Mouse (Mus musculus): ENCODE results near the gene Trim28. TPM values are rescaled to one million over a fixed set of nuclear protein-coding genes. Genes with fewer than 3 reads are reported as not detected.

Gene Trim28
- total and polyA plus RNA-seq, 2 experiments from 2014 or later = 69.9 to 309 TPM

DNA sequence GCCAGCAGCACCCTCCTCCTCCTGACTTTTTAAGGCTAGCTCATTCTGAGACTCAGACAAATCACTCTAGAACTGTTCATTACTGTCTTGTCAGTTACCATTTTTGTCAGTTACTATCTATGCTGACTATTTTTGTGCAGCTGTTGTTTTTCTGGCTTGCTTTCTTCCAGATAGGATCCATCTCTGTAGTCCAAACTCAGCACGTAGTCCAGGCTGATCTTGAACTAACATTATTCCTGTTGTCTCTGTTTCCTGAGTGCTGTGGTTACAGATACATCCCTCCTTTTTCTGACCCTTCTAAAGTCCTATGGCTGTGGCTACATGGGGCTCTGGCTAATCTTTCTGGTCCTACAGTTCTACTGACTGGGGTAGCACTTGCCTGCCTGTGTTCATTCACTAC is 40.3 kb downstream of the Trim28 start:
- Histone ChIP-seq H3K9me3 (replicated peaks; ENCODE audit: control insufficient read depth, low read length) (no peaks in the 10 kb centered on the region), H3K4me3 (ENCODE audit: low read depth, low read length) (peak overlapping the region; percentile 92; the same call in 1 of the 2 replicates), H3K27ac (ENCODE audit: low read depth) (peak overlapping the region; percentile 100), H3K4me2 (ENCODE audit: low read depth, low read length) (peak overlapping the region; percentile 87), H3K27me3 (ENCODE audit: control insufficient read depth, insufficient read depth, low read length) (peaks cover 15% of the 10 kb centered on the region), H3K36me3 (replicated peaks; ENCODE audit: control insufficient read depth, insufficient read depth, low read length) (peaks cover 8% of the 10 kb centered on the region), H3K4me1 (ENCODE audit: control insufficient read depth, insufficient read depth) (peaks cover 30% of the 10 kb centered on the region), H3K9ac (replicated peaks; ENCODE audit: low read depth, low read length) (peak overlapping the region; percentile 98)
- WGBS = 50% methylated on average over 1 of the region's 1 CpGs
- ATAC-seq (ENCODE audit: insufficient read depth, low read depth) = no peak
- DNase-seq (ENCODE audit: low spot score) = no peak
- TF ChIP-seq CTCF (IDR thresholded peaks at IDR 0.05; ENCODE audit: low read depth) = no peak
- TF ChIP-seq EP300 (IDR thresholded peaks at IDR 0.05; ENCODE audit: low read depth) = no peak

DNA sequence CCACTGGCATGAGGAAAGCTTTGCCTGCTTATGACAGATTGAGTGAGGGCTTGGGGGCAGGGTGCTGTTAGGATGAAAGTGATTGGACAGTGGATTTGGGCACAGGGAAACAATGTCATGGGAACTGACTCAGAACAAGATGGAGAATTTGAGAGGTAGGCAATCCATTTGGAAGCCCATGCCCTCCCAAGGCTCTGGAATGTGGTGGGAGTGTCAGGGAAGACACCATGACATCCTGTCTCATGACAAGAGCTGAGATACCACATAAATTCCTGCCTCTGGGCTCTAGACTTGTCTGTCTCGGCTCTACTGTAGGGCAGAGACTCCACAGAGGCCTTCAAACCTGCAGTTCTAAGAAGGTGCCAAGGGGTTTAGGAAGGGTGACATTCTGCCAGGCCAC is 42.3 kb downstream of the Trim28 start:
- Histone ChIP-seq H3K9ac (replicated peaks; ENCODE audit: low read depth, low read length) (no peak overlapping the region), H3K27me3 (ENCODE audit: control insufficient read depth, insufficient read depth, low read length) (peaks cover 29% of the 10 kb centered on the region), H3K4me2 (ENCODE audit: low read depth, low read length) (no peak overlapping the region), H3K4me1 (ENCODE audit: control insufficient read depth, insufficient read depth) (peaks cover 25% of the 10 kb centered on the region), H3K4me3 (ENCODE audit: low read depth, low read length) (no peak overlapping the region), H3K9me3 (replicated peaks; ENCODE audit: control insufficient read depth, low read length) (no peaks in the 10 kb centered on the region), H3K27ac (ENCODE audit: low read depth) (no peak overlapping the region), H3K36me3 (replicated peaks; ENCODE audit: control insufficient read depth, insufficient read depth, low read length) (no peaks in the 10 kb centered on the region)
- ATAC-seq (ENCODE audit: insufficient read depth, low read depth) (no peak), DNase-seq (ENCODE audit: low spot score) (no peak)
- 58% methylated on average over 1 of the region's 1 CpGs for WGBS
- no peak for TF ChIP-seq EP300 (IDR thresholded peaks at IDR 0.05; ENCODE audit: low read depth)
- no peak for TF ChIP-seq CTCF (IDR thresholded peaks at IDR 0.05; ENCODE audit: low read depth)

DNA sequence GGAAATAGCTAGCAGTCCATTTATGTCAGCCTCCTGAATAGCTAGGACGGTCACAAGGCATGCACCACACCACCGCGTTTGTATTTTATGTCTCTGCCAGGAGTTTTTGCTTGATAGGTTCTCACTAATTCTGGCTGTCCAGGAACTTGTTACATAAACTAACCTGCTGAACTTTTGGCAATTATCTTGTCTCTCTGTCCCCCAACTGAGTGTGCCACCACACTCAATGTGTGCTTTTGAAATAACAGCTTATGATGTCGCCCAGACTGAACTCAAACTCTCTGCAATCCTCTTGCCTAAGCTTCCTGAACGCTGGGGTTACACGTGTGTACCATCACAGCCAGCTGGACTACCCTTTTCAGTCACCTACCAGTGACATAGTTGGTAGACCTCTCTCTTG is 43.6 kb downstream of the Trim28 start:
- H3K27ac ChIP-seq (ENCODE audit: low read depth) = no peak overlapping the region
- TF ChIP-seq EP300 (IDR thresholded peaks at IDR 0.05; ENCODE audit: low read depth) (no peak), CTCF (IDR thresholded peaks at IDR 0.05; ENCODE audit: low read depth) (no peak)
- H3K9me3 ChIP-seq (replicated peaks; ENCODE audit: control insufficient read depth, low read length) = no peaks in the 10 kb centered on the region
- H3K4me2 ChIP-seq (ENCODE audit: low read depth, low read length) = no peak overlapping the region
- no peaks in the 10 kb centered on the region for H3K36me3 ChIP-seq (replicated peaks; ENCODE audit: control insufficient read depth, insufficient read depth, low read length)
- DNase-seq (ENCODE audit: low spot score) (no peak), ATAC-seq (ENCODE audit: insufficient read depth, low read depth) (no peak)
- H3K4me1 ChIP-seq (ENCODE audit: control insufficient read depth, insufficient read depth) = peaks cover 17% of the 10 kb centered on the region
- no peak overlapping the region for H3K9ac ChIP-seq (replicated peaks; ENCODE audit: low read depth, low read length)
- H3K4me3 ChIP-seq (ENCODE audit: low read depth, low read length) = no peak overlapping the region
- WGBS = 57% methylated on average over 6 of the region's 6 CpGs
- H3K27me3 ChIP-seq (ENCODE audit: control insufficient read depth, insufficient read depth, low read length) = peaks cover 29% of the 10 kb centered on the region

DNA sequence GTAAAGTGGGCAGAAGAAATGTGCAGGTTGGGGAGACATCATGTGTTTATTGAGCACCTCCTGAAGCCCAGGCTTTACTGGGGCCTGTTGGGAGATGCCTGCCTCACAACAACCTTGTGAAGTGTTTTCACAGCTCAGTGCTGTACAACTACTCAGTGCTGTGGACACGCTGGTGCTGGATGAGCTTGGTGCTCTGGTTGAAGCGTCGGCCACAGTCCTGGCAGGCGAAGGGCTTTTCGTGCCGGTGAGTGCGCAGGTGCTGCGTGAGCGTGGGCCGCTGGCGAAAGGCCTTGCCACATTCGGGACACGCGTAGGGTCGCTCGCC is 44.2 kb downstream of the Trim28 start:
- WGBS = 47% methylated on average over 16 of the region's 16 CpGs
- H3K9me3 ChIP-seq (replicated peaks; ENCODE audit: control insufficient read depth, low read length) = no peaks in the 10 kb centered on the region
- H3K27me3 ChIP-seq (ENCODE audit: control insufficient read depth, insufficient read depth, low read length) = peaks cover 29% of the 10 kb centered on the region
- H3K9ac ChIP-seq (replicated peaks; ENCODE audit: low read depth, low read length) = no peak overlapping the region
- peak overlapping the region; percentile 73; the same call in 1 of the 2 replicates for H3K4me2 ChIP-seq (ENCODE audit: low read depth, low read length)
- DNase-seq (ENCODE audit: low spot score) (no peak), ATAC-seq (ENCODE audit: insufficient read depth, low read depth) (no peak)
- peaks cover 17% of the 10 kb centered on the region for H3K4me1 ChIP-seq (ENCODE audit: control insufficient read depth, insufficient read depth)
- H3K27ac ChIP-seq (ENCODE audit: low read depth) = no peak overlapping the region
- no peaks in the 10 kb centered on the region for H3K36me3 ChIP-seq (replicated peaks; ENCODE audit: control insufficient read depth, insufficient read depth, low read length)
- peak overlapping the region; percentile 49 for H3K4me3 ChIP-seq (ENCODE audit: low read depth, low read length)
- TF ChIP-seq CTCF (IDR thresholded peaks at IDR 0.05; ENCODE audit: low read depth) (no peak), EP300 (IDR thresholded peaks at IDR 0.05; ENCODE audit: low read depth) (no peak)

DNA sequence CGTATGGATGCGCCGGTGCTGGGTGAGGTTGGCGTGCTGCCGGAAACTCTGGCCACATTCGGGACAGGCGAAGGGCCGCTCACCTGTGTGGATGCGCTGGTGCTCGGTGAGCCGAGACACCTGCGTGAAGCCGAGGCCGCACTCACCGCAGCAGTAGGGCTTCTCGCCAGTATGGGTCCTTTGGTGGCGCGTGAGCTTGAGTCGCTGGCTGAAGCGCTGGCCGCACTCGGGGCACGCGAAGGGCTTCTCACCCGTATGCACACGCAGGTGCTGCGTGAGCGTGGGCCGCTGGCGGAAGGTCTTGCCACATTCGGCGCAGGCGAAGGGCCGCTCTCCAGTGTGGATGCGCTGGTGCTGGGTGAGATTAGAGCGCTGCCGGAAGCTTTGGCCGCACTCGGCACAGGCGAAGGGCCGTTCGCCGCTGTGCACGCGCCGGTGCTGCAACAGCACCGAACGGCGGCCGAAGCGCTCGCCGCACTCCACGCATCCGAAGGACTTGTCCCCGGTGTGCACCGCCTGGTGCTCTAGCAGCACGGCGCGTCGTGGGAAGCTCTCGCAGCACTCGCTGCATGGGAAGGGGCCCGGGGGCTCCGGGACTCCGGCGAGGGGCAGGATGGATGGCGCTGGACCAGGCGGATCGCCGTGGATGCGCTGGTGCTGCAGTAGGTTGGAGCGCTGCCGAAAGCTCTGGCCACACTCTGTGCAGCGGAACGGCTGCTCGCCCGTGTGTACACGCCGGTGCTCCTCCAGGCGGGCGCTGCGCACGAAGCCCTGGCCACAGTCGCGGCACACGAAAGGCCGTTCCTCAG is 44.7 kb downstream of the Trim28 start:
- no peak for TF ChIP-seq EP300 (IDR thresholded peaks at IDR 0.05; ENCODE audit: low read depth)
- no peak for TF ChIP-seq CTCF (IDR thresholded peaks at IDR 0.05; ENCODE audit: low read depth)
- peaks cover 29% of the 10 kb centered on the region for H3K27me3 ChIP-seq (ENCODE audit: control insufficient read depth, insufficient read depth, low read length)

More for the DNA sequence above, 44.7 kb downstream of the Trim28 start:
- H3K36me3 ChIP-seq (replicated peaks; ENCODE audit: control insufficient read depth, insufficient read depth, low read length) = no peaks in the 10 kb centered on the region
- H3K4me2 ChIP-seq (ENCODE audit: low read depth, low read length) = peak overlapping the region; percentile 73
- H3K9me3 ChIP-seq (replicated peaks; ENCODE audit: control insufficient read depth, low read length) = no peaks in the 10 kb centered on the region
- H3K27ac ChIP-seq (ENCODE audit: low read depth) = no peak overlapping the region
- peak overlapping the region; percentile 24; the same call in 1 of the 2 replicates for H3K9ac ChIP-seq (replicated peaks; ENCODE audit: low read depth, low read length)
- peak overlapping the region; percentile 49 for H3K4me3 ChIP-seq (ENCODE audit: low read depth, low read length)
- DNase-seq (ENCODE audit: low spot score) = no peak
- H3K4me1 ChIP-seq (ENCODE audit: control insufficient read depth, insufficient read depth) = peaks cover 16% of the 10 kb centered on the region
- WGBS = 6% methylated on average over 78 of the region's 88 CpGs
- ATAC-seq (ENCODE audit: insufficient read depth, low read depth) = peak; percentile 23; the same call in 1 of the 2 replicates
